Mouse (Mus musculus): ENCODE data around the gene 1600002K03Rik.

Gene 1600002K03Rik

GRCm38 (mm10) chr10:80175536-80176269 is 3.0 kb downstream of the 1600002K03Rik start:
- in situ Hi-C loops (cut with MboI; ENCODE audit: unreplicated experiment in 2 of 2): loop anchor here (5.0 to 25.0 kb wide), 4 partner anchors 72 to 337 kb away; partner anchors contain the start of genes Ndufs7 (in 2 of the 2) and Adamtsl5 (in 1 of the 2)

DNA sequence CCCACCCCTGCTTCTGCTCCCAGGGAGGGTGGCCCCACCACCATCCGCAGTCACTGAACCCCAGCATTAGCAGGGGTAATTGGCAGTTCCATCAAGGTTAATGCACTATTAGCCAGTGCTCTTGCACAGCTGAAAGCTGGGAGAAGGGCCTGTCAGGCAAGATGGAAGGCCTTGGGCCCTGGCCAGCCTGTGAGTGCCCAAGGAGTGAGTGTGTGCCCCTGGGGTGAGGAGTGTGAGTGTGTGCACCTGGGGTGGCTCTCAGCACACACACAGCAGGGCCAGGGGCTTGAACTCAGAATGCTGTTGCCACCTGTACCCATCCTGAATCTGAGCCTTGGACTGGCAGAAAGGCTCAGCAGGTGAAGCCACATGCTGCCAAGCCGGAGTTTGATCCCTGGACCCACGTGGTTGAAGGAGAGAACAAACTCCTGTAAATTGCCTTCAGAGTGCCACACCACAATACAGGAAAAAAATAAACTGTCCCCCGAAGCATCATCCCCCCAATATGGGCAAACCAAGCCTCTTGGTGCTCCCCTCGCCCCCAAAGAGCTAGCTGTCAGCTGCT is 3.6 kb downstream of the 1600002K03Rik start:
- in situ Hi-C loops (cut with MboI; ENCODE audit: unreplicated experiment in 2 of 2): loop anchor here (5.0 to 25.0 kb wide), 4 partner anchors 71 to 336 kb away; partner anchors contain the start of genes Ndufs7 (in 2 of the 2) and Adamtsl5 (in 1 of the 2)

DNA sequence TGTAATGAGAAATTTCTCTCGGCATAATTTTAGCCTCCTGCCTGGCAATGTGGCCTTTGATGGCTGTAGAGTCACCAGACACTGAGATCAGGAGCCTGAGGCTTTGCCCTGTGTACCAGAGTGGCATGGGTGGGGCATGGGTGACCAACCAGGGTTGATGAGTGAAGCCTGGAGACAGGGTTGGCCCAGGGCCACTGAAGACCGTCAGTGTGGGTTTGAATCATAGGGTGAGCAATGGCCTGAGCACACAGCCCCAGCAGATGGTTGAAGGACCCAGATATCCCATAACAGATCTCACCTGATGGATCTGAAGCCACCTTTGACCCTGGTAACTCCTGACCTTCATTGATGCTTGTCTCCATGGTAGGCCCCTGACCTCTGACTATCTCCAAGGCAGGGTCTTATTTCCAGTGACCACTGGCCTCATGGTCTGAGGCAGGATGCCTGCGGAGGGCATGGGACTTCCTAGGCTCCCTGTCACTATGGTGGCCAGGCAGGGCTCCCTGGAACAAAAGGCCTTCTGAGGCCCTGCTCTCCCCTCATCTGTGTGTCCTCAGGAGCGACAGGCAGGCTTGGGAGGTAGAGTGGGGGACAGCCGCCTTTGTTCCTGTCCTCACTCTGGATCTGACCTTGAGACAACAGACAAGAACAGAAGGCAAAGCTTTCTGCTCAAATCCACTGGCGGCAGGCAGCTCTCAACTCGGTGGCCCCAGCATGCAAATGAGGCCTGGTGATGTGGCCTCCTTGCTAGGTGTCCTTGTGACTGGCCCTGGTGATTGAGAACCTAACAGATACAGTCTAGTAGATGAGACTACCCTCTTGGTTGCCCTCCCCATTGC is 4.9 kb downstream of the 1600002K03Rik start:
- in situ Hi-C loops (cut with MboI; ENCODE audit: unreplicated experiment in 2 of 2): loop anchor here (5.0 to 25.0 kb wide), 4 partner anchors 70 to 335 kb away; partner anchors contain the start of genes Ndufs7 (in 2 of the 2) and Adamtsl5 (in 1 of the 2)

- in situ Hi-C loops (cut with MboI; ENCODE audit: unreplicated experiment in 2 of 2): loop anchor here (5.0 to 25.0 kb wide), 4 partner anchors 68 to 333 kb away; partner anchors contain the start of genes Ndufs7 (in 2 of the 2) and Adamtsl5 (in 1 of the 2)
Observed at GRCm38 (mm10) chr10:80179068-80180051, 6.6 kb downstream of the 1600002K03Rik start, which contains the start of gene Efna2. Gene Efna2, plus strand, starts transcription at chr10:80179482.

DNA sequence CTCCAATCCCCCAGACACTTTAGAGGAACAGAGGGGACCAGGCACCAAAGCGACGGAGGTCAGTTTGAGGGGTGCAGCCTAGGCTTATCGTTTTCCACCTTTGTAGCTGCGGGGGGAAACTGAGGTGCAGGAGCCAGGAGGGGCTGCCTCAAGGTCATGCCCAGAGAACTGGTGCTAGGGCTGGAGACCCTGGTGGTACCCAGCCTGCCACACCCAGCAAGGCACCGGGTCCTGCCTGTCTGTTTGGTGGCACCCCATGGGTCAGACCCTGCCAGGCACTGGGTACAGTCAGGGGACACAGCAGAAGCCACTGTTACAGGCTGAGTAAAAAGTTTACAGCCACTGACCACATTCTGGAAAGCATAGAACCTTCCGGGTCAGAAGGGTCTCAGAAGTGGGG is 7.5 kb downstream of the 1600002K03Rik start:
- in situ Hi-C loops (cut with MboI; ENCODE audit: unreplicated experiment in 2 of 2): loop anchor here (25.0 kb wide), 1 partner anchor 332 kb away; no protein-coding TSS in a partner anchor

DNA sequence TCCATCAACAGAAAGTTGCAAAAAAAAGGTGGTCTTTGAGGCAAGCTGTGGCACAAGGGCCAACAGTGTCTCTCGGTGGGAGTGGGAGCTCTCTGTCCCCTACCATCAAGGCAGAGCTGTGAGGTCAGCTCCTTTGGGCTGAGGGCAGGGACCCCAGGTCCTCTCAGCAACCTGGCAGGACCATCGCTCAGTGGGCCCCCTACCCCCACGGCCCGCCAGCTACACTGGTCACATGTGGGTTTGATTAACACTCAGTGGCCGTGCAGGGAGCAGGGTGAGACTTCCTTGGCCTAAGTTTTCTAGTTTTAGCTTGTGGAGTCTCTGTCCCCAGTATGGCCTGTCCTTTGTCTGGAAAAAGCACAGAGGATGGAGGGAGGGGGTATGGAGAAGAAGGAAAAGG is 8.1 kb downstream of the 1600002K03Rik start:
- in situ Hi-C loops (cut with MboI; ENCODE audit: unreplicated experiment in 2 of 2): loop anchor here (25.0 kb wide), 1 partner anchor 331 kb away; no protein-coding TSS in a partner anchor

GRCm38 (mm10) chr10:80182547-80182946 is 9.8 kb downstream of the 1600002K03Rik start:
- in situ Hi-C loops (cut with MboI; ENCODE audit: unreplicated experiment in 2 of 2): loop anchor here (25.0 kb wide), 1 partner anchor 330 kb away; no protein-coding TSS in a partner anchor

DNA sequence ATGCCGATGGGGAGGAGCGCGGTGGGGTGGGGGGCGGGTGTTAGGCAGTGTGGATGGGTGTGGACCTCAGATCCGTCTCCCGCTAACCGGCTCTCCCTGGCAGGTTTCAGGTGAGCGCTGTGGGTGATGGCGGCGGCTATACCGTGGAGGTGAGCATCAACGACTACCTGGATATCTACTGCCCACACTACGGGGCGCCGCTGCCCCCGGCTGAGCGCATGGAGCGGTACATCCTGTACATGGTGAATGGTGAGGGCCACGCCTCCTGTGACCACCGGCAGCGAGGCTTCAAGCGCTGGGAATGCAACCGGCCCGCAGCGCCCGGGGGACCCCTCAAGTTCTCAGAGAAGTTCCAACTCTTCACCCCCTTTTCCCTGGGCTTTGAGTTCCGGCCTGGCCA is 13.9 kb downstream of the 1600002K03Rik start:
- in situ Hi-C loops (cut with MboI; ENCODE audit: unreplicated experiment in 2 of 2): loop anchor here (25.0 kb wide), 1 partner anchor 326 kb away; no protein-coding TSS in a partner anchor

- in situ Hi-C loops (cut with MboI; ENCODE audit: unreplicated experiment in 2 of 2): loop anchor here (25.0 kb wide), 1 partner anchor 325 kb away; no protein-coding TSS in a partner anchor
Observed at GRCm38 (mm10) chr10:80187739-80188138, 15.0 kb downstream of the 1600002K03Rik start.

DNA sequence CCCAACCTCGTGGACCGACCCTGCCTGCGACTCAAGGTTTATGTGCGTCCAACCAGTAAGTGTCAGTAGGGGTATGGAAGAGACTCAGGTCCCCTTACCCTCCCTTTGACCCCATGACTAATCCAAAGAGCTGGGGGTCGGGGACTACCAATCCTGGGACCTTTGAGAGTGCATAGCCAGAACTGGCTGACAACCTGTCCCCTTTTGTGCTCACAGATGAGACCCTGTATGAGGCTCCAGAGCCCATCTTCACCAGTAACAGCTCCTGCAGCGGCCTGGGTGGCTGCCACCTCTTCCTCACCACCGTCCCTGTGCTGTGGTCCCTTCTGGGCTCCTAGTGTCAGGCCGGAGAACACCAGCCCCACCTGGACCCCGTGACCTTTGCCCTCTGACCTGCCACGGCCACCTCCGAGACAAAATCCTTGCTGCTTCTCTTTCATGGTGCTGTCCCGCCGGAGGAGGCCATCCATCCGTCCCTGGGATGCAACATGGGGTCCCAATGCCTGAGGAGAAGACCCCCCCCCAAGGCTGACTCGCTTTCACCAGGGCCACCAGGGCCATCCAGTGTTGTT is 15.8 kb downstream of the 1600002K03Rik start:
- in situ Hi-C loops (cut with MboI; ENCODE audit: unreplicated experiment in 2 of 2): loop anchor here (25.0 kb wide), 1 partner anchor 324 kb away; no protein-coding TSS in a partner anchor

DNA sequence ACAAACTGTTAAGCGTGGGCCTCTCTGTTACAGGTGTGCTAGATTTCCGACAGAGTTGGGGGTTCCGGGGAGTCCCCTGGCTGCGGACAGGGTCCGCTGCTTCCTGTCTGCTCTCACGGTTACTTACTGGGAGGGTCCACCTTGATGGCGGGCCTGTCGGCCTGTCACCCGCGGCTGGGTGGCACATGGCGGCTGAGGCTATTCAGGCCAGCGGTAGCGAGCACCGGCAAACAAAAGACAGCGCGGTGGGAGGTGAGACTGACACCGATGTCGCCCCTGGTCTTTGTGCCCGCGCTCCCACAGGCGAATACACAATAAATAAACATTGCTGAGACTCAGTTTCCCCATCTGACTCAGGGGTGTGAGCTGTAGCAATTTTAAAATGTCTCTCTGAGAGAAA is 17.3 kb downstream of the 1600002K03Rik start:
- in situ Hi-C loops (cut with MboI; ENCODE audit: unreplicated experiment in 2 of 2): loop anchor here (25.0 kb wide), 1 partner anchor 322 kb away; no protein-coding TSS in a partner anchor

DNA sequence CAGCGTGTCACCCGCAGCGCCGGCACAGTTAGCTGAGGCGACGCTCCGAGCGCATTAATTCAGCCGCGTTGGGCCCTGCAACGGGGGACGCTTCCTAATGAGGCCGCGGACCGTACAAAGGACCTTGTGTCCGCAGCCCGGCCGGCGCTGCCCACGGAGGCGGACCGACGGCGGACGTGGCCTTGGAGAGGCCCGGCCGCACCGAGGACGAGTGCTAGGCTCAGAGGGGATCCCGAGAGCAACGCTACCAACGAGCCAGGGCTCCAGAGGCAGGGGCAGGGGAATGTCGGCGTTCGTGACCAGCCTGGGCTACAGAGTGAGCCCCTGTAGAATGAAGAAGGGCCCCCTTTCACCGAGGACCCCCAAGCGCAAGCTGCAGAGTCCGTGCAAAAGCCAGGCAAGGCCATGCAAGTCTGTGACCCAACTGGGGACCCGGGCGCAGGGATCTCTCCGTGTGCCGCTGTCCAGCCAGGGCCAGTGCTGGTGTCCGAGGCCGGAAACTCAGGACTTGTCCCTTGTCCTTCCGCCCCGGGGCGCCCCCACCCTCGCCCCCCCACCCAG is 17.8 kb downstream of the 1600002K03Rik start:
- in situ Hi-C loops (cut with MboI; ENCODE audit: unreplicated experiment in 2 of 2): loop anchor here (25.0 kb wide), 1 partner anchor 322 kb away; no protein-coding TSS in a partner anchor

DNA sequence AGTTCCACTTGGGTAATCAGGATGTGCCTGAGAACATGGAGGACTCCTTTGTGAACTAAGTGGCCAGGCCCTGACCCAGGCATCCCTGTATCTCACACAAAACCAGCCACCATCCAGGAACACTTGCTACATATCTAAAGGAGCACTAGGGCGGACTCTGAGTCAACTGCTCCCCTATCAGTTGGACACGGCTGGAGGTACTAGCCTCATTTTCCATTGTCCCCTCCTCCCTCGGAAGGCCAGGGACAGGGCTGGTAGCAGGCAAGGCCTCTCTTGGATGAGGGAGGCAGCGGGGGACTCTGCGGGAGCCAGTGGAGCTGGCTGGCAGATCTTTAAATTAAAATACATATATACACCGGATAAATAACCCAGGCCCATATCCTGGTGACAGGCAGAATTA is 21.2 kb downstream of the 1600002K03Rik start:
- in situ Hi-C loops (cut with MboI; ENCODE audit: unreplicated experiment in 2 of 2): loop anchor here (25.0 kb wide), 1 partner anchor 318 kb away; no protein-coding TSS in a partner anchor

- in situ Hi-C loops (cut with MboI; ENCODE audit: unreplicated experiment in 2 of 2): loop anchor here (25.0 kb wide), 1 partner anchor 318 kb away; no protein-coding TSS in a partner anchor
Observed at GRCm38 (mm10) chr10:80194441-80194840, 21.7 kb downstream of the 1600002K03Rik start.

- in situ Hi-C loops (cut with MboI; ENCODE audit: unreplicated experiment in 2 of 2): loop anchor here (25.0 kb wide), 1 partner anchor 316 kb away; no protein-coding TSS in a partner anchor
Observed at GRCm38 (mm10) chr10:80196167-80196566, 23.4 kb downstream of the 1600002K03Rik start.

DNA sequence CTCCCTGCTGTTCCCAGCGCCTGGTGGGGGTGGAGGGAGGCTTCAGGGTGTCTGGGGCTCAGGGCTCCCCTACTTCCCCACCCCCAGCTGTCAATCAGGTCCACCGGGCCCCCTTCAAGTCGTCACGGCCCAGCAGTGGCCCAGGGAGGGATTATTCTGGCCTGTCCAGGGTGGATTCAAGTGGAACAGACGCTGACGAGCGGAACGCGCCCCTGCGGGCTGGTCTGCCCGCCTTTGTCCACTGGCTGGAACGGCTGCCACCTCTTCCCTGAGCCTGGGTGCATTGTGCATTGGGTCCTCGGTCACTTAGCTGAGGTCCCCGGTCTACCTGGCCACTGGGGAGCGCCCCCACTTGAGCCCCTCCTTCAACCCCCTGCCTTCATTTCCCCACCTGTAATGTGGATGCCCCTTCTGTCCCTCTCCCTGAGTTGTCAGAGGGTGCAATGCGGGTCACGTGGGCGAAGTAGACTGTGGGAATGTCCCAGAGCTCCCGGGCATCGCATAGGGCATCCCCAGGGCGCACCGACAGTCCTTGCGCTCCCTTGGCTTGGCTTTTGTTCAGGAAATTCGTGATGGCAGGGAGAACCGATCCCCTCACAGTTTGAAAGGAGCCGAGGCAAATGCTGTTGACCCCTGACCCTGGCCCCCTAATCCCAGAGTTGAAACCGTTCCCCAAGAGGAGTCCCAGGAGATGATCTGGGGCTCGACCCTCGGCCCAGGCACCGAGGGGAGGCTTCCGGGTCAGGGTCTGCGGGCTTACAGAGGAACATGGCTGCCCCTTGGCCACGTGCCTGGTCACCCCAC is 24.2 kb downstream of the 1600002K03Rik start:
- in situ Hi-C loops (cut with MboI; ENCODE audit: unreplicated experiment in 2 of 2): loop anchor here (25.0 kb wide), 1 partner anchor 315 kb away; no protein-coding TSS in a partner anchor

DNA sequence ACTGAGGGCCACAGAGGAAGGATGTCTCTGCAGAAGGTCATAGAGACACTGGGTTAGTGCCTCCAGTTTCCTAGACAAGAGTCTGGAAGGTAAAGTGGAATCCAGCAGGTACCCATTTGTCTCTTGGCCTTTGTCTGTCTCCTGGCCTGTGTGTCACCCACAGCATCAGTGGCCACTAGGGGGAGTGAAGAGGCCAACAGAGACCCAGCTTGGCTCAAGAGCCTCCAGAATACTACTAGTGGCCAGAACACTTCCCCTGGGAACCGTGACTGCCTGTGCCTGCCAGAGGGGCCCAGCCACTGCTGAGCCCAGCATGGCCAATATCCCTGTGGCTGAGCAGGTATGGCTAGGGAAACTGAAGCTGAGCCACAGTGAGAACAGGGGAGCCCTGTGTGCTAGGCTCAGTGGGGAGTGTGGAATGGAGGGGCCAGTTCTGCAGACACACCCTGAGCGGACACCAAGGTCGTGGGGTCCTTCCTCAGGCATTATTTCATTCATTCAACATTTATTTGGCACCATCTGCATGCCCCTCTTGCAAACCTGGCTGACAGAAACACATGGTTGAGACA is 26.8 kb downstream of the 1600002K03Rik start:
- in situ Hi-C loops (cut with MboI; ENCODE audit: unreplicated experiment in 2 of 2): loop anchor here (25.0 kb wide), 1 partner anchor 313 kb away; no protein-coding TSS in a partner anchor
